Mouse (Mus musculus) neural tube, embryonic 13.5 days (tissue): ENCODE data around the gene Serpinb11. TPM values are rescaled to one million over a fixed set of nuclear protein-coding genes. Genes with fewer than 3 reads are reported as not detected.

Experiments used
- ATAC-seq: fragments of 200-750 bp; cut with Nextera tagmentation; 2 replicates; pipeline ENCODE4 v1.8.0; 2017; ENCODE audit warnings: low read depth, mild to moderate bottlenecking, moderate TSS enrichment, moderate library complexity
- H3K27ac ChIP-seq: fragments of 300-500 bp; sonication (generic); replicated peaks from 2 replicates; pipeline ENCODE4 v1.5.1; 2015; ENCODE audit warnings: moderate library complexity, mild to moderate bottlenecking, inconsistent platforms
- H3K27me3 ChIP-seq: fragments of 300-500 bp; sonication (generic); 2 replicates; pipeline ENCODE4 v1.6.1; 2015; ENCODE audit warnings: mild to moderate bottlenecking, inconsistent platforms
- H3K36me3 ChIP-seq: fragments of 300-500 bp; sonication (generic); 2 replicates; pipeline ENCODE4 v1.6.1; 2015; ENCODE audit warnings: mild to moderate bottlenecking, inconsistent platforms
- H3K4me1 ChIP-seq: fragments of 300-500 bp; sonication (generic); replicated peaks from 2 replicates; pipeline ENCODE4 v1.6.1; 2015; ENCODE audit warnings: inconsistent platforms
- H3K4me2 ChIP-seq: fragments of 300-500 bp; sonication (generic); 2 replicates; pipeline ENCODE4 v1.6.1; 2015; ENCODE audit warnings: inconsistent platforms, mild to moderate bottlenecking, moderate library complexity
- H3K4me3 ChIP-seq: fragments of 300-500 bp; sonication (generic); 2 replicates; pipeline ENCODE4 v1.5.1; 2015; ENCODE audit warnings: mild to moderate bottlenecking, inconsistent platforms
- H3K9ac ChIP-seq: fragments of 300-500 bp; sonication (generic); 2 replicates; pipeline ENCODE4 v1.6.1; 2015; ENCODE audit warnings: moderate library complexity, mild to moderate bottlenecking, inconsistent platforms
- H3K9me3 ChIP-seq: fragments of 300-500 bp; sonication (generic); 2 replicates; pipeline ENCODE4 v1.6.1; 2016; ENCODE audit warnings: inconsistent platforms
- WGBS: fragments of 180-500 bp; shearing (Covaris S2); methylation state at CpG from one replicate; pipeline ENCODE4 v1.1.7; 2015; 5-methylcytosine and 5-hydroxymethylcytosine counted together
- polyA plus RNA-seq: library from polyadenylated mRNA; unstranded; fragments of >200 nt; fragmentation: Nextera tagmentation; extraction: Ambion mirVana; gene quantifications from 2 replicates; pipeline ENCODE4 v1.2.1, GENCODE M21; 2015

Gene Serpinb11
- not detected in 2 replicates for polyA plus RNA-seq

DNA sequence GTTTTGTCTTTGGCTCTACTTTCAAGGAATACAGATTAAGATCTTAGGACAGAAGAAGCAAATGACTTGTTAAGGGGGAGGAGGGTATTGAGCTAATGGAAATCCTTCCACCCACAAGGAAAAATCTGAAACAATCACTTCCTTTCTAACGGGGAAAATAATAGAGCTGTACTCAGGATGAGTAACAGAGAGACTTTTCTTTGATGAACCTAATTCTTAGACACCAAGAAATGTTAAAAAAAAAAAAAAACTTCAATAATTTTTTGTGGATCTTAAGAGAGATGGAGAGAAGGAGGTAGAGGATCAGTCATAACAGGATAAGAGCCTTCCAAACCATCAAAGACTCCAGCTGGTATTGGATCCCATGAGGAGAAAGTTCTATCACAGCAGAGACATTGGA lies at the start of gene Serpinb11:
TSS of gene Serpinb11 (plus strand) at position 301 of the 400 bp plus-strand sequence.
- Histone ChIP-seq H3K4me3 (no peak within 1 kb of the TSS), H3K36me3 (no peaks in the 10 kb centered on the region), H3K27ac (no peak within 1 kb of the TSS), H3K4me2 (no peak within 1 kb of the TSS), H3K9me3 (no peaks in the 10 kb centered on the region), H3K9ac (no peak within 1 kb of the TSS), H3K4me1 (no peaks in the 10 kb centered on the region), H3K27me3 (no peaks in the 10 kb centered on the region)
- no peak for ATAC-seq
- WGBS: 78% methylated on average over 1 of the region's 1 CpGs

DNA sequence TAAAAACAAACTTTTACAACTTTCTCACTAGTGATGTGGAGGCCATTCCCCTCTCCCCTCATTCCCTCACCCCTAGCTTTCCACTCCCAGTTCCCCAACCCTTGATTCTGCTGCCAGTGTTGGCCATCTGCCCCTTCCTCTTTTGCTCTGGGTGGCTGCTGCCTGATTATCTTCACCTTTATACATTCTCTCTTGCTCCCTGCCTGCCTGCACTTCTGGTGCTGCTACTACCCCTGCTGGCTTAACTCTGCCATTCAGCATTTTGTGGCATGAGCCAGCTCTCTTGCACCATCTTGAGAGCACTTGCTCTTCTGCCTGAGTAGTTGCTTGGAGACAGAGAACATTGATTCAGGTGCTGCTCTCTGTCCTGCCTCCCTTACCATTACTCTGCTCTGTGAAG lies 15.0 kb upstream of the Serpinb11 start:
- Histone ChIP-seq H3K9ac (no peak overlapping the region), H3K27me3 (no peaks in the 10 kb centered on the region), H3K36me3 (no peaks in the 10 kb centered on the region), H3K4me3 (no peak overlapping the region), H3K9me3 (no peaks in the 10 kb centered on the region), H3K4me2 (no peak overlapping the region), H3K4me1 (no peaks in the 10 kb centered on the region), H3K27ac (no peak overlapping the region)
- no peak for ATAC-seq

DNA sequence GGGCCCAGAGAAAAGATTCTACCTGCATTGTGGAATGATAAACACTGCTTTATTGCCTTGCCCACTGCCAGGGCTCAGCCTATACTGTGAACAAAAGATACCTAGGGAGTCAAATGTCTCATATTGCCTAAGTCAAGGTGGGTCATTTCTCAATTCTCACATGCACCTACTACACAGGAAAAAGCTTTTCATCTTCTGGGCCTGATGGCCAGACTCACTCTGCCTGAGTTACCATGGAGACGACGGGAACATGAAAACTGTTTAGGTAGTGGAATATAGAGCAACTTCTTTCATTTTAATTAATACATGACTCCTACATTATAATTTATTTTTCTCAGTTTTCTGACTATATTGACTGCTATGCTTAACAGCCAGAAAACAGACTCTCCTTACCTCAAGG lies 14.2 kb upstream of the Serpinb11 start:
- no peak overlapping the region for H3K27ac ChIP-seq
- H3K9me3 ChIP-seq: no peaks in the 10 kb centered on the region
- no peak overlapping the region for H3K4me2 ChIP-seq
- H3K4me3 ChIP-seq: no peak overlapping the region
- 85% methylated on average over 2 of the region's 2 CpGs for WGBS
- no peaks in the 10 kb centered on the region for H3K27me3 ChIP-seq
- H3K4me1 ChIP-seq: no peaks in the 10 kb centered on the region
- H3K9ac ChIP-seq: no peak overlapping the region
- H3K36me3 ChIP-seq: no peaks in the 10 kb centered on the region
- no peak for ATAC-seq

DNA sequence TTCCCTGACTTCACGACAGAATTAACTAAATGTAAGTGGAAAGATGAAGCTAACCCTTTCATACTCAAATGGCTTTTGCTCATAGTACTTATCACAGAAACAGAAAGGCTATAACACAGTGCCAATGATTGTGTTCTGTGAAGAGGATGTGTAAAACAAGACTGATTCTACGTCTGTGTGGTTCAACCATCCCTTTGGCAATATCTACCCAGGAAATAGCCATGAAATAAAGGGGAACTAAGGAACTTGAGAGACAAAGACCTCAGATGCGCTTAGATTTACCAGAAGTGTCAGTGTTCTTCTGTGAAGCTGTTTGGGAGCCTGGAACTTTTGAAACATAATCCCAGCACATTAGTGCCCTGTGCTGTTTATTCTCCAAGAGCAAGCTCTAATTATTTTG lies 10.6 kb upstream of the Serpinb11 start:
- Histone ChIP-seq H3K27me3 (no peaks in the 10 kb centered on the region), H3K4me1 (no peaks in the 10 kb centered on the region), H3K4me3 (no peak overlapping the region), H3K9ac (no peak overlapping the region), H3K36me3 (no peaks in the 10 kb centered on the region), H3K9me3 (no peaks in the 10 kb centered on the region), H3K27ac (no peak overlapping the region), H3K4me2 (no peak overlapping the region)
- ATAC-seq: no peak
- 58% methylated on average over 3 of the region's 3 CpGs for WGBS

DNA sequence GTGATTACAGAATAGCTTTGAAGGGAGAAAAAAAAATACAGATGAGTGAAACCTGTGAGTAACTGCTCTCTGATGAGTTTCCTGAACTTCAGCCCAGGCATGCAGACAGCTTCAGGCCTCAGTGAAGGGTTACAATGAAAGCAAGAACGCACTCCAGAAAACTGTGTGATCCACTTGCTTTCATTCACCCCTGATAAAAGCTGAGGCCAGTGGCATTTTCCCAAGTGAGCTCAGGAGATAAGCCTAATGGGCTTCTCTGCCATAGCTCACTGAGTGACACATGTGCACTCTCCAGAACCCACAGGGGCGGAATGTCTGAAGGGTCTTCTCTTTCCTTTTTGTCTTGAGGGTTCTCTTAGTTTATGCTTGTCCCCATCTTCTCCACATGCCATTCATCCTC lies 9.9 kb upstream of the Serpinb11 start:
- H3K9me3 ChIP-seq: no peaks in the 10 kb centered on the region
- H3K27ac ChIP-seq: no peak overlapping the region
- no peak overlapping the region for H3K4me3 ChIP-seq
- ATAC-seq: no peak
- H3K36me3 ChIP-seq: no peaks in the 10 kb centered on the region
- 84% methylated on average over 2 of the region's 2 CpGs for WGBS
- no peak overlapping the region for H3K9ac ChIP-seq
- H3K27me3 ChIP-seq: no peaks in the 10 kb centered on the region
- no peaks in the 10 kb centered on the region for H3K4me1 ChIP-seq
- H3K4me2 ChIP-seq: no peak overlapping the region

GRCm38 (mm10) chr1:107353046-107353445 lies 8.0 kb upstream of the Serpinb11 start:
- Histone ChIP-seq H3K36me3 (no peaks in the 10 kb centered on the region), H3K4me2 (no peak overlapping the region), H3K9ac (no peak overlapping the region), H3K27me3 (no peaks in the 10 kb centered on the region), H3K4me1 (no peaks in the 10 kb centered on the region), H3K4me3 (no peak overlapping the region), H3K27ac (no peak overlapping the region), H3K9me3 (no peaks in the 10 kb centered on the region)
- WGBS: 52% methylated on average over 3 of the region's 3 CpGs
- ATAC-seq: no peak

DNA sequence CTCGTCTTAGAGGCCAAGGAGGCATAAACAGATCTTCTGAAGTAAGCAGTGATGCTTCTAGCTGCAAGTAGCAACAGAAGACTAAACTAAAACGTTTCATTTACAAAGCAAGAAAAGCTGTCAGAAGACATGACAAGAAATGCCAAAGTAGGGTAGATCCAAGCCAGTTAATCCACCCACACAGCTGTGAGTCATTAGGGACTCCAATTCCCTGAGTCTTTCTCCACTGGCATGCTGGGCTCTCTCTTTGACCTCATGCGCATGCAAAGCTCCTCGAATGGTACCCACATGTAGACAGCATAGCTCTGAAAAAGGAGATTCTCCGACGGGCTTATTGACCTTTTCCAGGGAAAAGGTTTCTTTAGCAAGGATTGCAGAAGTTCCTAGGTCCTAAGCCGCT lies 5.0 kb downstream of the Serpinb11 start:
- H3K4me1 ChIP-seq: no peaks in the 10 kb centered on the region
- no peak overlapping the region for H3K9ac ChIP-seq
- H3K27ac ChIP-seq: no peak overlapping the region
- H3K4me3 ChIP-seq: no peak overlapping the region
- 71% methylated on average over 7 of the region's 7 CpGs for WGBS
- H3K4me2 ChIP-seq: no peak overlapping the region
- no peaks in the 10 kb centered on the region for H3K36me3 ChIP-seq
- ATAC-seq: no peak
- no peaks in the 10 kb centered on the region for H3K9me3 ChIP-seq
- no peaks in the 10 kb centered on the region for H3K27me3 ChIP-seq

GRCm38 (mm10) chr1:107368944-107369343 lies 7.9 kb downstream of the Serpinb11 start:
- ATAC-seq: no peak
- no peak overlapping the region for H3K27ac ChIP-seq
- 88% methylated on average over 2 of the region's 2 CpGs for WGBS

DNA sequence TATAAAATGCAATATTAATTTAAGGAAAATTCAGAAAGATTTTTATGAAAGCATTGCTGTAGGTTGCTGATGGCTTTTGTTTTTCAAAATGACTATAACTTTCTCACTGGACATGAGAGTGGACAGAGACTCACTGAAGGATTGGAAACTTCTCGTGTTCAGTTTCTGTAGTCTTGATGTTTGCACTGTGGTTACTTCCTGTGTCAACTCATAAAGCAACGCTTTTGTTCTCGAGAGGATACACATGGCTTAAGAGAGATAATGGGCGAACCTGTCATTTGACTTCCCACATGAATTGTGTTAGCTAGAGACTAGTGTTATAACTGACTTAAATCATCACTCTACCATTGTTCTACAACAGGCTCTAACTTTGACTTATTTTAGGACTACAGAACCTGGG lies 16.0 kb downstream of the Serpinb11 start:
- no peaks in the 10 kb centered on the region for H3K27me3 ChIP-seq
- no peak overlapping the region for H3K4me3 ChIP-seq
- no peak overlapping the region for H3K27ac ChIP-seq
- H3K9me3 ChIP-seq: no peaks in the 10 kb centered on the region
- ATAC-seq: no peak
- H3K9ac ChIP-seq: no peak overlapping the region
- H3K4me2 ChIP-seq: no peak overlapping the region
- no peaks in the 10 kb centered on the region for H3K36me3 ChIP-seq
- WGBS: 83% methylated on average over 4 of the region's 4 CpGs
- H3K4me1 ChIP-seq: no peaks in the 10 kb centered on the region

More at GRCm38 (mm10) chr1:107368944-107369343, 7.9 kb downstream of the Serpinb11 start:
- Histone ChIP-seq H3K9me3 (no peaks in the 10 kb centered on the region), H3K9ac (no peak overlapping the region), H3K4me3 (no peak overlapping the region), H3K27me3 (no peaks in the 10 kb centered on the region), H3K4me1 (no peaks in the 10 kb centered on the region), H3K36me3 (no peaks in the 10 kb centered on the region), H3K4me2 (no peak overlapping the region)

DNA sequence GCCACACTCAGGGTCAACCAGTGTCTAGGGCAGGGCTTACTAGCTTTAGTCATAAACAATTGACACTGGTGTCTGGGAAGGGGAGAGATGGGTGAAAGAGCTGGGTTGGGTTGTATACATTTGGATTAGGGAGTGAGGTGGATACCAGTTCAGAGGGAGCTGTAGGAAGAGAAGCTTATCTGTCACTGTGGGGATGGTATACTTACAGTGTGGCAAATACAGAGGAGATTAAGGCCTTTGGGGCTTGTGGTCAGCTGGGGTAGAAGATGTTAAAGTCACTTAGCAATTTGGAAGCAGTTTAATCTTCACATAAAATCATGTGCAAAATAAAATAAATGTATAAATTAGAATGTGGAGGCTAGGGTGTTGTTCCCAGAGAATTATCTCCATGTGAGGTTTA lies 17.4 kb downstream of the Serpinb11 start:
- Histone ChIP-seq H3K27ac (no peak overlapping the region), H3K9ac (no peak overlapping the region), H3K4me1 (no peaks in the 10 kb centered on the region), H3K36me3 (no peaks in the 10 kb centered on the region), H3K9me3 (no peaks in the 10 kb centered on the region), H3K4me3 (no peak overlapping the region), H3K4me2 (no peak overlapping the region), H3K27me3 (no peaks in the 10 kb centered on the region)
- no peak for ATAC-seq

DNA sequence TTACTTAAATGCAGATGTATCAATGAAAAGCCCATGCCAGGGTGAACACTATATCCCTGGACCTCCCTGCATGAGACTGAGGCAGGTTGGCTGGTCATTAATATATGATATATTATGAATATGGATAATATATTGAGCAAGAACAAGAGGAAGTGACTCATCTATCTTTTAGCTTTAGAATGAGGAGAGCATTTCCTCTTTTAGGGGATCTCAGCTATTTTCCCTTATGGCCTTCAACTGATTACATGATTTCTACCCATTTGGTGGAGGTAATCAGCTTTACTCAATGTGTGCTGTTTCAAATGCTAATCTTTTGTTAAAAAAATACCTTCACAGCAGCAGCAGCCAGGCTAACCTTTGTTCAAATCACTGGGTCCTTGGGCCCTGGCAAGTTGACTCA lies 20.5 kb downstream of the Serpinb11 start:
- no peaks in the 10 kb centered on the region for H3K4me1 ChIP-seq
- no peak overlapping the region for H3K9ac ChIP-seq
- H3K4me2 ChIP-seq: no peak overlapping the region
- no peaks in the 10 kb centered on the region for H3K27me3 ChIP-seq
- no peak for ATAC-seq
- H3K4me3 ChIP-seq: no peak overlapping the region
- no peak overlapping the region for H3K27ac ChIP-seq
- H3K36me3 ChIP-seq: no peaks in the 10 kb centered on the region
- no peaks in the 10 kb centered on the region for H3K9me3 ChIP-seq

- H3K4me1 ChIP-seq: no peaks in the 10 kb centered on the region
- no peaks in the 10 kb centered on the region for H3K9me3 ChIP-seq
- no peak overlapping the region for H3K27ac ChIP-seq
- H3K4me3 ChIP-seq: no peak overlapping the region
- H3K4me2 ChIP-seq: no peak overlapping the region
- WGBS: 92% methylated on average over 1 of the region's 1 CpGs
- no peak for ATAC-seq
- H3K9ac ChIP-seq: no peak overlapping the region
- no peaks in the 10 kb centered on the region for H3K27me3 ChIP-seq
- H3K36me3 ChIP-seq: no peaks in the 10 kb centered on the region
Measured at GRCm38 (mm10) chr1:107382404-107382803, 21.4 kb downstream of the Serpinb11 start.

GRCm38 (mm10) chr1:107384532-107384931 lies 23.5 kb downstream of the Serpinb11 start:
- H3K9me3 ChIP-seq: no peaks in the 10 kb centered on the region
- H3K9ac ChIP-seq: no peak overlapping the region
- no peaks in the 10 kb centered on the region for H3K36me3 ChIP-seq
- H3K4me2 ChIP-seq: no peak overlapping the region
- no peak overlapping the region for H3K27ac ChIP-seq
- H3K27me3 ChIP-seq: no peaks in the 10 kb centered on the region
- no peaks in the 10 kb centered on the region for H3K4me1 ChIP-seq
- ATAC-seq: no peak
- over 99% methylated on average over 9 of the region's 9 CpGs for WGBS
- no peak overlapping the region for H3K4me3 ChIP-seq
